Mouse (Mus musculus): Measurements from ENCODE around the gene Irx3. TPM values are rescaled to one million over a fixed set of nuclear protein-coding genes. Genes with fewer than 3 reads are reported as not detected.
A peak's percentile ranks its signal among the peaks of the same experiment; 100 is the strongest.

Irx3 gene
- total RNA-seq (2021) = 10 to 100 TPM in 1 of 2 experiments, 1 to 10 TPM in 1; 6.3 to 10.0 TPM
- long read RNA-seq, experiment 1, transcript Irx3-202 (4 exons, 2,748 nt) = major isoform, 9 of 9 reads
- long read RNA-seq, experiment 1, partial matches to known transcripts = 0 of 9 reads
- long read RNA-seq, experiment 1, other reads (novel, unspliced or antisense) = 0 of 9 reads
- long read RNA-seq, experiment 2, transcript Irx3-202 (4 exons, 2,748 nt) = major isoform, 27 of 31 reads
- long read RNA-seq, experiment 2, partial matches to known transcripts = 3 of 31 reads
- long read RNA-seq, experiment 2, other reads (novel, unspliced or antisense) = 0 of 31 reads

DNA sequence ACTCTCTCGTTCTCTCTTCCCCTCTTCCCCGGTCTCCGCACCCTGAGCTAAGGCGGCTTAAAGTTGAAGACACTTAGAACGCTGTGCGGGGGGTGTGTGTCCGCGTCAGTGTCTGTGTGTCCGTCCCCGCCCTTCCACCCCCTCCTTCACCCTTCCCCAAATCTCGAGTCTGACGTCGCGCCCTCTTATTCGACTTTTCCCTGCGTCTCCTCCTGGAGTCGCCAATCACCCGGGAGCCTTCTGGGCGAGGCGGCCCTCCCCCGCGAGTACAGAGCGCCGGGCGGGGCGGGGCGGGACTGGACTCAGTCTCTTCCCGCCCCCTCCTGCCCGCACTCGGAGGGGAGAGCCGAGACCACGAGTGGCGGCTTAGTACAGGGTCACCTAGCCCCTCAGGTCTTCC is at the start of gene Irx3:
Irx3 (minus strand) TSS at position 229 of the 400 bp plus-strand sequence.
- DNase-seq (ENCODE audit: low spot score in 2 of 2) = peak; percentile 71 to 78

- DNase-seq (ENCODE audit: low spot score in 2 of 2) = no peak
Observed at GRCm38 (mm10) chr8:91851359-91851758, 49.5 kb upstream of the Irx3 start.

GRCm38 (mm10) chr8:91849984-91850383 is 48.1 kb upstream of the Irx3 start:
- DNase-seq (ENCODE audit: low spot score in 2 of 2) = no peak

GRCm38 (mm10) chr8:91849529-91849928 is 47.7 kb upstream of the Irx3 start:
- DNase-seq (ENCODE audit: low spot score in 2 of 2) = no peak

GRCm38 (mm10) chr8:91845641-91846040 is 43.8 kb upstream of the Irx3 start:
- no peak for DNase-seq (ENCODE audit: low spot score in 2 of 2)

DNA sequence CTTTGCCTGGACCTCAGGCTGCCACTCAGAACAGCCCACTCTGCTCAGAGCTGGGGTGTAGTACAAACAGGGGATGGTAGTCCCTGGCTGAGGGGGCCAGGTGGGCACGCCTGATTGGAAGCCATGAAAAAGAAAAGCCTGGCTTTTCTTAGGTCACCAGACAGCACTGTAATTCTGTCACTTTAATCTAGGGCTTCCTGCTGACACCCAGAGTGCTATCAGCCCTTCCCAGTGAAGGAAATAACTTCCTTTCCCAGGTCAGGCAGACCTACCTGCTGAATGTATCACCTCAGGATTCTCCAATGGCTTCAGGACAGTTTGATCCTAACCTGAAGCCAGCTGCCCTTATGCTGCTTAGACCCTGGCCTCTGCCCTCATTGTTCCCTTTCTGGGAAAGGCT is 35.3 kb upstream of the Irx3 start:
- DNase-seq (ENCODE audit: low spot score in 2 of 2) = no peak

DNA sequence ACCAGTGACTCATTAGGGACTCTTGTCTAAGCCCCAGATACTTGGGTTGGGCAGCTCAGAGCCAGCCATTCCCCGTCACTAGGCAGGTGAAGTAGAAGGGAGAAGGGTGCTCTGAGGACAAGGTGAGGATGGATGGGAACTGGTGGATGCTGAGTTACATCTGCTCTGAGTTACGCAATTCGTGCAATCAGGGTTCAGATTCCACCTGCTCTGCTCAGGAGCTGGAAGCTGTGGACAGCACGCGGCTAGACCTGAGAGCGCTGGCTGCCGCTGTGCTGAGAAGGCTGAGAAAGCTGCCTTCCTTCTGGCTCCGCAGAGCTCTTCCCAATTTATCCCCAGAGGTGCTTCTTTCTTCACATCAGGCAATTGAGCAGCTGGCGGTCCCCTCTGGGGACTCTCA is 34.8 kb upstream of the Irx3 start:
- DNase-seq (ENCODE audit: low spot score in 2 of 2) = no peak

DNA sequence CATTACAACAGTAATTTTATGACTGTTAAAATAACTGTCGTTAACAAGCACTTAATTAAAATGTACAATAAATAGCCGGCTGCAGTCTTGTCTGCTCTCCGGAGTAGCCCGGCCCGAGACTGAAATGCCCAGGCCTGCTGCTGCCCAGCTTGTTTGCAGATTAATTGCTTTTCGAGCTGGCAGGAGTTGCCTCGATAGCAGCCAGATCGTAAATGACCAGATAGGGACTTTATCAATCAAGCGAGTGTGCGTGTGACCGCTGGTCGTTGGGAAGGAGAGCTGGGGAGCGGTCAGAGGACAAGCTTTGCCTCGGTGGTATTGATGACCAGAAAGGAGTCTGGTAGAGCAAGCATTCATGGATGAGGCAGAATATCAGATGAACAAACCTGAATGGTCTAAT is 25.8 kb upstream of the Irx3 start:
- no peak for DNase-seq (ENCODE audit: low spot score in 2 of 2)

- no peak for DNase-seq (ENCODE audit: low spot score in 2 of 2)
Observed at GRCm38 (mm10) chr8:91827192-91827591, 25.3 kb upstream of the Irx3 start.

GRCm38 (mm10) chr8:91823357-91823756 is 21.5 kb upstream of the Irx3 start:
- DNase-seq (ENCODE audit: low spot score in 2 of 2) = no peak

- DNase-seq (ENCODE audit: low spot score in 2 of 2) = no peak
Observed at GRCm38 (mm10) chr8:91822746-91823145, 20.9 kb upstream of the Irx3 start.

GRCm38 (mm10) chr8:91821976-91822375 is 20.1 kb upstream of the Irx3 start:
- DNase-seq (ENCODE audit: low spot score in 2 of 2) = no peak

DNA sequence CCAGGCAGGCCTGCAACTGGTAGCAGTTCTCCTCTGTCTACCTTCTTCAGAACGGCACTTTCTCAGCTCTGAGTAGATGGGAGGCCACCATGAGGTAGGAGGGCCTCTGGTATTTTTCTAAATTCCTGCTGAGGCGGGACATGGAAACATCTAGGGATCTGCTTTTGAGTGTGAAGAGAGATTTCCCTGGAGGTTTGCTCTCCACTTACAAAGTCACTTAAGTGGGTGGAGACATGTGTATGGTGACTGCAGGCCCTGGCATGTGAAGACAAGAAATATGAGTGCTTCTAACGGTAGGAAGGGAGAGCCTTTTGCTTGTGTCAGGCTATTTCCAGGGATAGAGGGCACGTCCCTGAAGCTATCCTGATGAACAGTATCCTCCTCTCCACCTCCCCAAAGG is 17.9 kb upstream of the Irx3 start:
- DNase-seq (ENCODE audit: low spot score in 2 of 2) = no peak

GRCm38 (mm10) chr8:91818784-91819183 is 16.9 kb upstream of the Irx3 start:
- DNase-seq (ENCODE audit: low spot score in 2 of 2) = peak; percentile 28 to 50

DNA sequence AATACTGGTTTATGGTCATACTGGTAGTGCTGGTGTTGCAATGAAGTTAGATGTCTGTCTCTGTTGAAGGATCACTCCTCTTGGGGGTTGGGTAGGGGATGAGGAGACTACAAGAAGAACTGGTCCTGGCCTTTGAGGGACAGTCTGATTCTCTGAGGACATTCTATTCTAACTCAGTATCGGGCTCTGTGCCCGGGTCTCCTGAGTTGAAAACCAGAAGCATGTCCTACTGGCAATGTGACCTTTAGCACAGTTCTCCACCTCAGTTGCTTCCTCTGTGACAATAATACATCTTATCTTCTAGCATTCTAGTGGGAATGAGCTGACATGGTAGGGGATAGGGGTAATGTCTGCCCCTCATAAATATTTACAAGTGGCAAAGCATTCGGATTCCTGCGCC is 12.2 kb upstream of the Irx3 start:
- DNase-seq (ENCODE audit: low spot score in 2 of 2) = no peak

DNA sequence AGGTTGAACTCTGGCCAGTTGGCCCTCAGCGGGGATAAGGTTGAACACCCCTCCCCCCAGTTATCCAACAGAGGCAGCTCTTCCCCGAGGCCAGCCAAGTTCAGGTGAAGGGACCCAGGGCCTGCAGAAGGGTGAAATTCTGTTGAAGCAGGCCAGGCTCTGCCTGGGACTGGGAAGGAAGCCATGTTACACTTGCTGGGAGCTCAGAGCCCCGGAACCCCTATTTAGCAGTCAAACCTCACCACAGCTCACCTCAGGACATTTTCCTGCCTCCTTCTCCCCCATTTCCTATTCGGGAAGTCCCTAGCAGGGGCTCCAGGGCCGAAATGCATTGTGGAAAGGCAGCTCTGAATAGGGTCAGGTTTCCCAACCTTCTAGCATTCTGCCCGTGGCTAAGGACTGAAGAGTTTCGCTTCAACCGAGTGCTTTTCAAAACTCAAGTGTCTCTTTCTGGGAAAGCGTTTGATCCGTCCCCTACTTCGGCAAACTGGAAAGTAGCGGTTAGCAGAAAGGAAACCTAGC is 4.9 kb upstream of the Irx3 start:
- DNase-seq (ENCODE audit: low spot score in 2 of 2) = no peak

GRCm38 (mm10) chr8:91806084-91806719 is 4.3 kb upstream of the Irx3 start:
- DNase-seq (ENCODE audit: low spot score in 2 of 2) = no peak

- DNase-seq (ENCODE audit: low spot score in 2 of 2) = peak in 1 of 2 experiments; percentile 15
Observed at GRCm38 (mm10) chr8:91805254-91805671, 3.4 kb upstream of the Irx3 start.

GRCm38 (mm10) chr8:91804403-91805253 is 2.8 kb upstream of the Irx3 start:
- no peak for DNase-seq (ENCODE audit: low spot score in 2 of 2)

GRCm38 (mm10) chr8:91803515-91804402 is 1.9 kb upstream of the Irx3 start:
- no peak for DNase-seq (ENCODE audit: low spot score in 2 of 2)

All from adrenal gland, adult 18-20 months (tissue).